Mouse (Mus musculus): Measurements from ENCODE around the gene F2r.

The F2r gene

DNA sequence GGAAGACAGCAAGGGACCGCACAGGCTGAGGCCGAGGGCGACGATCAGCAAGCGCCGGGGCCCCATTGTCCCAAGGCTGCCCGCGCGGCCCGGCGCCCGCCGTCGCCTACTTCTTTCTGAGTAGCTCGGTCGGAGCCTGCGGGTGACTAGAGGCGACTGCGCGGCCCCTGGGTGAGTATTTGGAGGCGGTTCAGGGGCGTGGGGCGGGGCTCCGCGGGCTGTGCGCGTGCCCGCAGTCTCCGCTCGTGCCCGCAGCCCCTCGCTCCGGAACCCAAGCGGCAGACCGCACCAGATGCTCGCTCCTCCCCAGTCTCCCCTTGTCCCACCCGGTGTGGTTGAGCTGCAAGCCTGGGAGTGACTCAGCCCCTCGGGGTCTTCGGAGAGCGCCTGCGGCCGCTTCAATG is at the start of gene F2r:
Gene F2r (minus strand): TSS at position 179 of the 404 bp plus-strand sequence.
- peak; percentile 77 for DNase-seq

DNA sequence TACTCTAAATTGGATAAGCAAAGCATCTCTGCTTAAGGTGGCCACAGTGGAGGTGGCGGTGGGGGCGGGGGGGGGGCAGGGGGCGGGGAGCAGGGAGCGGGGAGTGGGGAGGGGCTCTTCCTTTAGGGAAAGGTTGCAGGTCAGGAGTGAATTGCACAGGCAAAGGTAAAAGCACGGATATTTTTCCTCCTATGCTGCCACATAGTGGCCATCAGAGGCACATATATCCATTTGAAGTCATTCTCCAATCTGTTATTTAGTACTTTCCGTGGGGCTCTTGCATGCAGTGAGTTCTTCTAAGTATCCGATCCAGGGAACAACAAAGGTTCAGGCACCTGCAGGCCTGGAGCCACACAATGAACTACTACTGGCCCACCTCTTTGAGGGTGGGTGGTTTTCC is 49.0 kb upstream of the F2r start:
- DNase-seq: no peak

- no peak for DNase-seq
Measured at GRCm38 (mm10) chr13:95665644-95666356, 47.5 kb upstream of the F2r start.

DNA sequence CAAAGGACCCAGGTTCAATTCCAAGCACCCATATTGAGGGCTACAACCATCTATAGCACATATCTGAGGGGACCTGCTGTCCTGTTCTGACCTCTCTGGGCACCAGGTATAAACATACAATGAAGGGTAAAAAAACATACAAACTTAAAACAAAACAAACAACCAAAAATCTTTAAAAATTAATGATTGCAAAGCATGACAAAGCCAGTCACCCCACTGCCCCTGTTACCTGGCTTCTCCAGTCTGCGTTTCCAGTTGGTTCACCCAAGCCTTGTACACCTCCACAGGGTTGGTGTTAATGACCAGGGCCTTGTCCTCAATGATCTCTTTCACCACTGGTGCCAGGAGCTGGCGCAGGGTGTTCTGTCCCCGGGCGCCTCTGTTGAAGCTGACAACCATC is 45.5 kb upstream of the F2r start:
- DNase-seq: no peak

- peak; percentile 35 for DNase-seq
Measured at GRCm38 (mm10) chr13:95659432-95659831, 41.1 kb upstream of the F2r start.

DNA sequence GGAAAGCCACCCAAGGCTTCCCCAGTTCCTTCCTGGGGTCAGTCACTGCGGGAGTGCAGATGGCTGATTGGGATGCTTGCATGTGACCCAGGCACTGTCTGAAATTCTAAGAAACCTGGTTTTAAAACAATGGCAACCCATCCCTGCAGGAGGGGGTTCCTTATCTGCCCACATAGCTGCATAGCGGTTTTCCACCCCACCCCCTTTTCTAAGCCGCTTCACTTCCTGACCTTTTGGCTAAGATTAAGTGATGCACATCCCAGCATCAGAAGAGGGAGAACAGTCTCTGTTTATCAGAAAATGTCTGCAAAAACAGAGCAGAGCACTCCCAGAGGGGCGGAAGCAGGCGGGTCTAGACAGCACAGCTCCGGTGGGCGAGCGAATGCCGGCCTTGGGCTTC is 38.9 kb upstream of the F2r start:
- DNase-seq: no peak

DNA sequence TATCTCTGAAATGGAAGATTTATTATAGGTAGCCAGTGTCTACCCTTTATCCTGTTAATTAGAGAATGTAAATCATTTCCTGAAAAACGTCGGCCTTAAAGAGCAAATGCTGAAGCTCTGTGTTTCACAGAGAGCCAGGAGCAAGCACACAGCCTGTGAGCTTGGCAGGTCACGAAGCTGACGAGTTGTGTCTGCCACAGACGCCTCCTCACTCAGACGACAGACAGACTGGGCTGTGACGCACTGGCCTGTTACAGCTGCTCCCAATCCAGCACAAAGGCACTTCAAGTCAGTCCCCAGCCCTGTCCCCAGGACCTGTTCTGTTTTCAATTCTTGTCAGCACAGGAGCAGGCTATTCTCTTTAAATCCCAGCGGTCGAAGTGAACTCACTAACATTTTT is 37.0 kb upstream of the F2r start:
- DNase-seq: peak; percentile 46

- DNase-seq: no peak
Measured at GRCm38 (mm10) chr13:95653696-95654095, 35.4 kb upstream of the F2r start.

DNA sequence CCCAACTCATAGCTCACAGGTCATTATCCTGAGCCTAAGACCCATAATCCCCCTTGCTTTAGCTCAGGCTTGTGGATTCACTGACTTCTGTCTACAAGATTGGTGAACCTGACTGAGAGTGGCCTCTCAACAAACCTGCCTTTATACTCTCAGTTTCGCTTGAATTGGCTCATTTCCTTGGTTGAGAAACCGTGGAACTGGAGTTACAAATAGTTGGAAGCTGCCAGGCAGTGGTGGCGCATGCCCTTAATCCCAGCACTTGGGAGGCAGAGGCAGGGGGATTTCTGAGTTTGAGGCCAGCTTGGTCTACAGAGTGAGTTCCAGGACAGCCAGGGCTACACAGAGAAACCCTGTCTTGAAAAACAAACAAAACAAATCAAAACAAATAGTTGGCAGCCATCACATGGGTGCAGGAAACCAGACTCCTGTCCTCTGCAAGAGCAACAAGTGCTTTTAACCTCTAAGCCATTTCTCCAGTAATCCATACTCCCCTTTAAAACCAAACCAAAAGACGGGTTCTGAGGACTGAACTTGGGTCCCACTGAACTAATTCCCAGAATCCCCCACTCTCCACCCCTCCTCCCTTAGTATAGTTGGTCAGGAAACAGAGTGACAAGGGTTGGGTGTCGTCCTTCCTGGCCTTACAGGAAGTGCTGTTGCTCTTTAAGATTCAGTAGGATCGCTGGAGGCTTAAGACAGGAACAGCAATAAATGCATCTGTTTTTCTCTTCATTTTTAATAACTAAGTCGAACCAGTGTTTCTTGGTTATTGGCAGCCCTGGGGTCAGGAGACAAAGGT is 33.8 kb upstream of the F2r start:
- peak; percentile 37 for DNase-seq

DNA sequence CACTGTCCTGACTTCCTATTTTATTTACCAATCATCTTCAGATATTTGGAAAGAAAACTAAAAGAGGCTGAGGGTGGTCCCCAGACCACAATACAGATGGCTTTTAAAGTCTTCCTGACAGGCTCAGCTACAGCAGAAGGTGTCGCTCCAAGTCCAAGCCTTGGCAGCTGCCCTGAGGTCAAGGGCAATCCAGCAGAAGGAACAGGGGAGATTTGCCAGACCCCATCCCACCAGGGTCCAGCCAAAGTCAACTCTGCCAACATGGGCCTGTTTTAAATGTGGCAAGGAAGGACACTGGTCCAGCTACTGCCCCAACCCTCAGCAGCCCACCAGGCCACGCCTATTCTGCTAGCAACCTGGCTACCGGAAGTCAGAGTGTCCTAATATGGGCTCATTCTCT is 31.7 kb upstream of the F2r start:
- no peak for DNase-seq

GRCm38 (mm10) chr13:95647248-95647647 is 29.0 kb upstream of the F2r start:
- no peak for DNase-seq

DNA sequence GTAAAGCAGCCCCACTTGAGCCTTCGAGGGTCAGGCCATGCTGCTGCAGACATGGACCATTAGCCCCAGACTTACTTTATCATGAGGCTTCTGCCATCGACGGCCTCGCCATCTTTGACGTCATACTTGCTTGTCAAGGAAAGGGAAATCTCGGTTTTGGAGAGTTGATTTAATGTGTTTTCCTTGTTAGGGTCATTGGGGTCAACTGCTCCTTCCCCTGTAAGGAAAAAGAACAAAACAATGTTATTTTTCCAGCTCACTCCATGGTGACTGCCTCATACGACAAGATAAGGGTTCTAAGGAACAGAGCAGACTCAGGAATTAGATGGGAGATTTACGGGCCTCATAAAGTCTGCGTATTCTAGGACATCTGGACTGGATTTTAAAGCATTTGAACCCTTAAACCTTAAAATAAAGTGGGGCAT is 28.4 kb upstream of the F2r start:
- DNase-seq: peak; percentile 74

DNA sequence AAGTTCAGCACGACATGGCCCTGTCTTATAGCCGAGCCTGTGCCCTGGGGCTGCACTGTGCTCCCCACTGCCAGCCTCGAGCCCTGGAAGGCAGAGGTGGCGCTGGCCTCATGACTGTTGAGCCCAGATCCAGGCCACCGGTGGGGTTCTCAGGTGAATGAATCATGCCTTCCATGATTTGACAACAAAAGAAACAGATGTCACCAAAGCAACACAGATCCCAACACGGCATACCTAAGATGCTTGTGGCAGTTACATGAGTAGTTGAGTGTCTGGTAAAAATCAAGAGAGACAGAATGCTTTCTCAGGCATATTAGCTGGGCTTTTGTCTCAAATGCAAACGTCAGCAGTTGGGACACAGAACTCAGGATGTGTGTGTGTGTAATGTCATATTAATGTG is 25.5 kb upstream of the F2r start:
- no peak for DNase-seq

DNA sequence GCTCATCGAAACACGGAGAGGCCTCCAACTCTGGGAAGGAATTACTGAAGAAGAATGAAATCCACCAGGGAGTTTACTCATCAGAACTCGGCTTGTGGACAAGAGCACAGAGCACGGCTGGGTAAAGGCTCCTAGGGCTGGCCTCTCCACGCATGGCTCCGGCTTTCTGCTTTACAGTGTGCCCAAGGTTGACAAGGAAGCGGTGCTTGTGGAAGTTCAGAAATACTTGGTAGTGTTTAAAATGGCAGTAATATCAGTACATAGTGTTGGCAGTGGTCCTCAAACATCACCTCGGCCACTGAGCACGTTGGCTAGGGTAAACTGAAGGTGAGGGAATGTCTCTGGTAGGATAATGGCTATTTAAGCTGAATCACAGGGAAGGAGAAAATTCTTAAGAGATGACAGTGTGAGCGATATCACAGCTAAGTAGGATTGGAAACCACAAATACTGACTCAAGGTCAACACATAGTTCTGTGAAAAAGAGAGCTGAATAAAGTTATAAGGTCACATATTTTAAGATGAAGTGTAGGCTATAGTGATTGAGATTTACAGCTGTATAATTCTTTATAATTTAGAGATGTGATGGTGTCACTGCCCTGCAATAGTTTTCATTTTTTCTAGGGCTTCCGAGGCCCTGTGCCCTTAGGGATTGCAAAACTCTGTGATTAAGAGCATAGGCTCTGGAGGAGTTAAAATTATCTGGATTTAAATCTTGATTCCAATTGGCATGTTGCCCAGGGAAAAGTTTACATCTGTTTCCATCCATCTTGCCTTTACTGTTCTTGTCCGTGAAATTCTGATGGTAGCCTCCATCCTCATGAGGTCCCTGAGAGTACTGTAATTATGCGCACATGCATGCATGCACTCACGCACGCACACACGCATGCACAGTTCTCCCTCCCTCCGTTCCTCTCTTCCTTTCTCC is 23.0 kb upstream of the F2r start:
- DNase-seq: no peak

GRCm38 (mm10) chr13:95640408-95640807 is 22.1 kb upstream of the F2r start:
- no peak for DNase-seq

GRCm38 (mm10) chr13:95639336-95640116 is 21.2 kb upstream of the F2r start:
- peak; percentile 44 for DNase-seq

DNA sequence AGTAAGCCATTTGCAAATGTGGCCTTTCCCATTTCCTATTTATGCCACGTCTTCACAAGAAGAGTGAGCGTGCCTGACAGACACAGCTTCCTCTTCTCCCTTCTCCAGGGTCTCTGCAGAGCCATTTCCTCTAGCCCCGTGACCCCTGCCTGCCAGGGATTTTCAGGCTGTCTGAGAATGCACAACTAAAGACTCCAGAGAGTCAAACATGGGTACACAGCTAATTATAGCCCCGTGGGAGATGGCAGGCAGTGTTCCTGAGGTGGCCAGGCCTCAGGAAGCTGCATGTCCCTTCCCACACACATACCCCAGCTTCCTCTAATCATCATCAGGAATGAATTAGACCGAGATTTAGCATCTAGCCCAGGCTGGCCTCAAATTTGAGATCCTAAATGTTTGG is 20.6 kb upstream of the F2r start:
- DNase-seq: peak; percentile 69

DNA sequence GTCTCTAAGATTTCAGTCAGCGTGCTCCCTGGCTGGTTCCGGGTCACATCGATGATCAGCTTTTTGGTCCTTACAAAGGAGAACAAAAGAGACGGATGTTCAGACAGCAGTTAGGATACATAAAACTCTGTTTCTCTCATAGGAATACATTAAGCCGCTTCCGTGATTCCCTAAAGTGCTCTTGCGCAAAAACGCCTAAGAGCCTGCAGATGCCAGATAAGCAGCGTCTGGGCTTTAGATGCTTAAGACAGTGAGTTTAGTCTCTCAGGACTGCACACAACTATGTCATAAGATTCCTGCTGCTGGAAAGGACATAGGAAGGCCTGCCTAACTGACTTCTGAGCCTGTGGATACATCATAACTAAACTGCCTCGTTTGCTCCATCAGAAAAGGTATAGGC is 19.4 kb upstream of the F2r start:
- no peak for DNase-seq

- DNase-seq: no peak
Measured at GRCm38 (mm10) chr13:95635301-95635700, 17.0 kb upstream of the F2r start.

DNA sequence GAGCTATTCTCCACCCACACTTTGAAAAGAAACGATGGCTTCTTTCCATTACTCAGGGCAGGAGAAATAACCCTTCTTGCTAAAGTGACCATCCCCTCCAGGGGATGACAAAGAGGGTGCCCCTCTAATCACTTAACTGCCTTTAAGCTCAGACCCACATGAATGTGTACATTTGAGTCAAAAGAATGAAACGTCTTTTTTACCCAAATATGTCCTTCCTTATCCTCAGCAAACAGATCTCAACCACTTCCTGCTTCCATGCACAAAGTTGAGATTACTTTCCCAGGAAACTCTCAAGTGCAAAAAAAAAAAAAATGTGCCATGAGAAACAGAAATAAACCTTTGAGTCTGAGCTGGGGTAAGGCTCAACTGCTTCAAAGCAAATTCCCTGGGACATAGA is 16.2 kb upstream of the F2r start:
- no peak for DNase-seq

GRCm38 (mm10) chr13:95633384-95633783 is 15.1 kb upstream of the F2r start:
- DNase-seq: no peak

DNA sequence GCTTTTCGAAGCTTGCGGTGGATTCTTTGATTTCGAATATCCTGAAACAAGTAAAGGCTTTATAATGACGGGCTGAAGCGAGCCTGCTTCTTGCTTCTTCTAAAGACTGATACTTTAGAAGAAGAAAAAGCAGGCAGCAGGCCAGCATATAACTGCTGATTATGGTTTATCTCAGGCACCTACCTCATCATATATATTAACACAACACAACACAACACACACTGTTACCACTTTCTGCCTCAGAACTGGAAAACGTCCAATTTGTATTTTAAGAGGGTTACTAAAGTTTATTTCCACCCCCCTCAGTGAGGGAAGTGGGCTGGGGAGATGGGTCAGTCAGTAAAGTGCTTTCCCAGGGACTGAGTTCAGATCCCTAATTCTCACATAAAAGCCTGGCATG is 13.9 kb upstream of the F2r start:
- no peak for DNase-seq

GRCm38 (mm10) chr13:95630747-95631146 is 12.5 kb upstream of the F2r start:
- DNase-seq: no peak
